Mouse (Mus musculus) kidney, adult 11 months (tissue): Measurements from ENCODE around the gene Wdr62.
"Not testable (repeated sequence)": the region's sequence is repeated elsewhere in the genome, so short reads cannot be mapped to it uniquely, and the experiment has no call there.

Experiments
- DNase-seq: peaks from one replicate; pipeline ENCODE4 v3.0.0; 2022

Gene Wdr62

GRCm38 (mm10) chr7:30251956-30252954 lies 28.0 kb downstream of the Wdr62 start:
- DNase-seq, result peak; percentile 73

- DNase-seq, result not testable (repeated sequence)
Observed at GRCm38 (mm10) chr7:30237374-30237773, 42.8 kb downstream of the Wdr62 start.

DNA sequence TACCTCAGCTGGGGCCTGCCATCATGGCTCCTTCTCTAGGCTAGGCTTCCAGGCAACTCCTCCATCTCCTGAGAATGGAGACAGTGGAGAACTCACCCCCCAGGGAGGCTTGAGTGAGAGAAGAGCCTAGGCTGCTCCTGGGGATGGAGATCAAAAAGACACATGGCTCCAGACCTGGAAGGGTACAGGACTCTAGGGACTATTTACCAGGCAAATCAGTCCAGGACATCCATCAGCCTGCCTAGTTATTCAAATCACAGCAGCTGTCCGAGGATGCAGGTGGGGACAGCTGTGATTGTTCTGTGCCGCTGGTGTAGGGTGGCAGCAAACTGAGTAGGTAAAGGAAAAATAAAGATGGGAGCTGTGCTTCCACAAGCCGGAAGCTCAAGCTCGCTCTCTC lies 44.6 kb downstream of the Wdr62 start, which contains the start of gene Ovol3:
Gene Ovol3 (minus strand): TSS at position 101 of the 400 bp plus-strand sequence.
- DNase-seq, result no peak

DNA sequence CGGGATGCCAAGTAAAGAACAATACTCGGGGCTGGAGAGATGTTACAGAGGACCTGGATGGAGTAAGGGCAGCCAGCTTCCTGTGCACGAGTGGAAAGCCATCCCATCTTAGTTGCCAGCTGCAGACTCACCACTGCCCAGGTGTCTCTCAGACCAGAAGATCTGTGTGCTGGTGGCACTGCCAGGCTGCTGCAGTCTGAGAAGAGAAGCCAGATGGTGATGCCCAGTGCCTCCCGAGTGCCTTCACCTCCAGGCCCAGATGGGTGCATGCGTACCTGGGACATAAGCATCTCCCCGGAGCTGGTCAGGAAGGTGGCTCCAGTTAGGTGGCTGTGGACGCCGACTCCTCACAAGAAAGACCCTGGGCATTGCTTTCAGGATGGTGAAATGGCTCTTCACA lies 45.1 kb downstream of the Wdr62 start:
- no peak for DNase-seq

GRCm38 (mm10) chr7:30234276-30234858 lies 45.9 kb downstream of the Wdr62 start:
- DNase-seq, result peak; percentile 89

GRCm38 (mm10) chr7:30233387-30233786 lies 46.8 kb downstream of the Wdr62 start:
- peak; percentile 47 for DNase-seq

DNA sequence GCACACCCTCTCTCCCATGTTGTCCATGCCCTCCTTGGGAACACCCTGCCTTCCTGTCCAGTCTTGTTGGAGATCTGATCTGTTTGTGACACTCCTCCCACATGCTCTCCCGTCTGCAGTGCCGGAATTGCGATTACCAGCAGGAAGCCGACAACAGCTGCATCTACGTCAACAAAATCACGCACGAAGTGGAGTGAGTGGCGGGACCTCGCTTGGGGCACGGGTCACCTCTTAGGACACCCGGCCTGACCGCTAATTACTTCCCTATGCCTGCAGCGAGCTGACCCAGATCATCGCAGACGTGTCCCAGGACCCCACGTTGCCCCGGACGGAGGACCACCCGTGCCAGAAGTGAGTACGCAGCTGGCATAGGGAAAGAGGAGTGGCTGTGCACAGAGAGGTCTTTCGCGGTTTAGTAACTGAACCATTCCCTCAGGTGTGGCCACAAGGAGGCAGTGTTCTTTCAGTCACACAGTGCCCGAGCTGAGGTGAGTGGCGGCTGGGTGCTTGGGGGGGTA lies 47.5 kb downstream of the Wdr62 start:
- DNase-seq, result peak; percentile 65

DNA sequence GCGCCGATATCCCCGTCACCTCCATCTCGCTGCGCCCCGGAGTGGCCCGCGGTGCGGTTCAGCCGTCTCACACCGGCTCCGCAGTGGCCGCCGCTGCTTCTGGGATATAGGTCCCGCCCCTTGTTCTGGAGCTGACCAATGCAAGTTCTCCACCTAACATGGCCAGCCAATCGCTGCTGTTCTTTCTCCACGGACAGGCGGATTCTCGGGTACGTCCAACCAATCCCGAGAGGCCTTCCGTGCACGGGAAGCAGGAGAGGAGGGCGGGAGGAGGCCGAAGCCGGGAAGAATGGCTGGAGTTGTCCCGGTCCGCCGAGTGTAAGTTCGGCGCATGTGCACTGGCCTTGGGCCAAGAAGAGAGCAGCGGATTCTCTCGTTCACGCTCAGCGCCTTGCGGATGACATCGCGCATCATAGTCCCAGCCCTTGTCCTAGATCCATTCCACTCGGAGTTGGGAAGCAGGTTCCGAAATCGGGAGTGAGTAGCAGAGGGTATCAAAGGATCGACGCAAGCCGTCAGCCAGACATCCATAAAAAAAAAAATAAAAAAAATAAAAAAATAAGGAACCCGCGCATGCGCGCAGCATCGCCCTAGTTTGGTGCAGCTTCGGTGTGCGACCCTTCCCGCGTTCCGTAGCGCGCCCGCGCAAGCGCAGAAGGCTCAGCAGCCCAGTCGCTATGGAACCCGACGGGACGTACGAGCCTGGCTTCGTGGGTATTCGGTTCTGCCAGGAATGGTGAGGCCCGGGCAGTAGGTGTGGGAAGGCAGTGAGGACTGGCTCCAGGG lies 48.4 kb downstream of the Wdr62 start, which contains the start of the genes Polr2i and Tbcb:
Gene Polr2i (plus strand): TSS at position 280 of the 786 bp plus-strand sequence.
Gene Tbcb (minus strand): TSS at position 604 of the 786 bp plus-strand sequence.
- DNase-seq, result peak; percentile 99

DNA sequence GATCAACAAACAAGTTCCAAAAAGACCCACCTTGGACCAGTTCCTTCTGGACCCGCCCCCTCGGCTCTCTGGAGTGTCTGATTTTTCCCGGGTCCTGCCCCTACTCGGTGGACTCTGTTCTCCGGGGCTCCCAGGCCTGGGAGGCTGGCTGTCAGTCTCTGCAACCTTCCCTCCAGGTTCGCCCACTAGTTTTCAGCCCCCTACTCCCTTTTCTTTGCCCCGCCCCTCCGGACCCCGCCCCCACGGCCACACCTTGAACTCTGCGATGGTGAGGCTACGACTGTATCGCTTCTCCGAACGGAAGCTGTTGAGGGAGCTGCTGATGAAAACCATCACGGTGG lies 48.9 kb downstream of the Wdr62 start:
- DNase-seq, result no peak

- DNase-seq, result no peak
Observed at GRCm38 (mm10) chr7:30224206-30224605, 56.0 kb downstream of the Wdr62 start.

DNA sequence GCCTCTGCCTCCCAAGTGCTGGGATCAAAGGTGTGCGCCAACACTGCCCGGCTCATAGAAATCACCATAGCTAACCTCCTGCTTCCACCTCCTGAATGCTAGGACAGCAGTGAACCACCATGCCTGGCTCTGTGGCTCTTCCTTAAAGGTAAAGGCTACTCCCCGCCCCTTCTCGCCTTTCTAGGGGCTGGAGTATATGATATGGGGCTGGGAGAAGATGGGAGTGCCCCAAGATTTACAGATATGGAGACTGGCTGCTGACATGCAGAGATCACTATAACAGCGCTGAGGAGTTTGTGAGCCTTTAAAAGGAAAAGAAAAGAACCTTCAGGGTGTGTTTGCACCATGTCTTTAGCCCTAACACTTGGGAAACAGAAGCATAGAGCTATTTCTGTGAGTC lies 58.0 kb downstream of the Wdr62 start:
- DNase-seq, result no peak

- DNase-seq, result no peak
Observed at GRCm38 (mm10) chr7:30221433-30221832, 58.8 kb downstream of the Wdr62 start.

- peak; percentile 49 for DNase-seq
Observed at GRCm38 (mm10) chr7:30220008-30220356, 60.2 kb downstream of the Wdr62 start.

DNA sequence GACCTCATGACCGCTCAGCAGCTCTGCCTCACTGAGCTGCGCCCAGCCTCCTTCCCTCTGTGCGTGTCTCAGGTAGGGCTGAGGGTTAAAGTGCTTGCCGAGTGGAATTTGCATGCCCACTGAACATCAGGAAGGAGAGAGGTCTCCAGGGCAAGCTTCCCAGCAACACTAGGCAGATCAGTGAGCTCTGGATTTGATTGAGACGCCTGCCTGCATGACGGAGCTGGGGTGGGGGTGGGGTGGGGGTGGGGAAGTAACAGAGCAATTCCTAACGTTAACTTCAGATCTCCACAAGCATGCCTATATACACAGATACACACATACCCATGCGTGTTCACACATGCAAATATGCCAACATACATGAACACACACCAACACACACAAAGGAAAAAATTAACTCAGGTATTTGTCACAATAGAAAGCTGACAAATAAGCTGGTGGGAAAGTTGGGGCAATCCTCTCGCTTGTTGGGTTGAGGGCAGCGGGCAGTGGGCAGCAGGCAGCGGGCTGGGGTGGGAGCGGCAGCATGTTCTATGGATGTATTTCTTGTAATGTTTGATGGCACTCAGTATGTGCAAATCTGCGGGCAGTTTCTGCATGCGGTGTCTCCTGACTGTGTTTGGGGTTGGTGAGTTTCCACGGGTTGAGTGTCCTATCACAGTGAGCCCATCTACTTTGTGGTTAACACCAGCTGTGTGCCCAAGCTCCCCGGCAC lies 60.8 kb downstream of the Wdr62 start:
- DNase-seq, result peak; percentile 79

GRCm38 (mm10) chr7:30217277-30217676 lies 62.9 kb downstream of the Wdr62 start:
- no peak for DNase-seq

DNA sequence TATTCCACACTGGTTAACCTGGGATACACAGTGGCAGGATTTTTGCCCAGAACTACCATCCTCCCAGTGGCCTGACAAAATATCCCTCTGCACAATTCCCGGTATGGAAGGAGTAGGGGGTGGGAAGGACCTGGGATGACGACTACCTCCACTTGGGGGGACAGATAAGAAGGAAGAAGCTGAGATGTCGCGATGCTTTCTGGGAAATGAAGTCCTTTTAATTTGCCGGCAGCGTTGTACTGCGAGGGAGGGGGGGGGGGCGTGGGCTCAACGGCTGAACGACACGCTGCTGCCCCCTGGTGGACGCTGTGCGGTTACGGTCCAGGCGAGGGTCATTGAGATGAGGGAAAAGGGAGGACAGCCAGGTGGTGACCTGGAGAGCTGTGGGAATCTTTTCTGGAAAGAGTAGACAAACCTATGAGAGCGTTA lies 63.5 kb downstream of the Wdr62 start:
- DNase-seq, result peak; percentile 46

DNA sequence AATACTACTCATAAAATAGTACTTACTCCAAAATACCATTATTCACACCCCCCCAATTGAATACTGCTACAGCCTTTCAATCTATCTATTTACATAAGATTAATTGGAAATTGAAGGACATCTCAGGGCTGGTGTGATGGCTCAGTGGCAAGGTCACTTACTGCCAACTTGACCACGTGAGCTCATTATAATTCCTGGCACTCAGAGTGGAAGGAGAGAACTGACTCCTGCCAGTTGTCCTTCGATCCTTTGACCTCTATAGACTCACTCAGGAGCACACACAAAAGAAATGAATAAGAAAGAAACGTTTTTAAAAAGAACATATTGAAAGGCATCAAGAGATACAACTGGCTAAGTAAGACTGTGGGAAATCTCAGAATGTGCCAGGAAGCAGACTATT lies 64.3 kb downstream of the Wdr62 start:
- DNase-seq, result peak; percentile 65

GRCm38 (mm10) chr7:30213881-30214280 lies 66.3 kb downstream of the Wdr62 start:
- DNase-seq, result no peak

GRCm38 (mm10) chr7:30211025-30211424 lies 69.2 kb downstream of the Wdr62 start:
- no peak for DNase-seq

GRCm38 (mm10) chr7:30206364-30206763 lies 73.9 kb downstream of the Wdr62 start:
- not testable (repeated sequence) for DNase-seq

DNA sequence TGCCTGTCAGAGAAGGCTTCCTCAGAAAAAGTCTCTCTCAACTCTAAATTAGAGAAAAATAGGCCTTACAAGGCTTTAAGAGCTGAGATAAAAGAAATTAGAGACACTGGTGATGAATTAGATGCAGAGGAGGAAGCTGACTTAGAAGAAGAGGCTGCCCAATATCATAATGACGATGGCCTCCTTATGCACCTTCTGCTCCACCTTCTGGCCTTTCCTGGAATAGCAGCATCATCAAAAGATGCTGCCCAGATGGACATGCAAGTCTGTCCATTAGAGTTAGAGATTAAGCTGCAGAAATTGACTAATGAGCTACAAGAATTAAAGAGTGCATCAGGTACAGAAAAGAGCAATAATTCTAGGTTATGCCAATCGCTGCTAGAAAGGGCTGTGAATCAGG lies 74.8 kb downstream of the Wdr62 start:
- no peak for DNase-seq

- no peak for DNase-seq
Observed at GRCm38 (mm10) chr7:30204380-30204779, 75.8 kb downstream of the Wdr62 start.
